24 mouse cellular contexts compared by ENCODE assay signal in genomic region chr6:128404708-128405107, GRCm38 (mm10). TPM values are rescaled to one million over a fixed set of nuclear protein-coding genes. Genes with fewer than 3 reads are reported as not detected.
DNase-seq lines count a peak whose midpoint lies in the region; ATAC-seq and TF ChIP-seq lines count a peak whose summit lies in the region.
"Had no signal": no experiment of that assay in that cellular context is flagged by ENCODE, and none has a peak within 500 bp of the region (broad histone marks: within the 10 kb centered on the region; RNA-seq: fewer than 3 reads in every experiment).

No protein-coding gene starts in this region.

- peak; percentile 11 for DNase-seq in forebrain, embryonic 14.5 days (ENCODE audit: low spot score)
- peak; percentile 9 for DNase-seq in kidney, postnatal 0 days (ENCODE audit: low spot score)
- DNase-seq in kidney, postnatal 36 days = no peak
- no peak for DNase-seq in limb, embryonic 14.5 days (ENCODE audit: low spot score)
- no peak for DNase-seq in thymus, adult 18-20 months
- DNase-seq: adrenal gland, adult 8-10 months; gastrocnemius, postnatal 14 days; heart, postnatal 36 days; kidney, adult 11 months; lung, adult 18-20 months; lung, postnatal 36 days; retina, postnatal 1 day; thymus, postnatal 14 days had no signal

- H3K27ac ChIP-seq in forebrain, embryonic 14.5 days (ENCODE audit: low read depth, low read length) = no peak overlapping the region
- H3K27ac ChIP-seq in forebrain, embryonic 13.5 days = no peak overlapping the region
- no peak overlapping the region for H3K27ac ChIP-seq in kidney, postnatal 0 days
- no peak overlapping the region for H3K27ac ChIP-seq in limb, embryonic 14.5 days (replicated peaks; ENCODE audit: low read depth, low read length)
- H3K27ac ChIP-seq: embryonic facial prominence, embryonic 13.5 days; midbrain, embryonic 10.5 days had no signal

- no peaks in the 10 kb centered on the region for H3K9me3 ChIP-seq in forebrain, embryonic 14.5 days (replicated peaks; ENCODE audit: control insufficient read depth, low read length)
- no peaks in the 10 kb centered on the region for H3K9me3 ChIP-seq in forebrain, embryonic 13.5 days (replicated peaks)
- no peaks in the 10 kb centered on the region for H3K9me3 ChIP-seq in kidney, postnatal 0 days (replicated peaks; ENCODE audit: low read length)
- H3K9me3 ChIP-seq in limb, embryonic 14.5 days (ENCODE audit: control insufficient read depth, low read length) = no peaks in the 10 kb centered on the region
- H3K9me3 ChIP-seq: embryonic facial prominence, embryonic 13.5 days; midbrain, embryonic 10.5 days had no signal

- 57% methylated on average over 5 of the region's 5 CpGs for WGBS in forebrain, embryonic 14.5 days
- 57% methylated on average over 5 of the region's 5 CpGs for WGBS in forebrain, embryonic 13.5 days
- 49% methylated on average over 5 of the region's 5 CpGs for WGBS in kidney, postnatal 0 days
- WGBS in limb, embryonic 14.5 days = 52% methylated on average over 5 of the region's 5 CpGs

- no peaks in the 10 kb centered on the region for H3K27me3 ChIP-seq in forebrain, embryonic 14.5 days (replicated peaks; ENCODE audit: control insufficient read depth, insufficient read depth, low read length)
- H3K27me3 ChIP-seq in forebrain, embryonic 13.5 days = no peaks in the 10 kb centered on the region
- no peaks in the 10 kb centered on the region for H3K27me3 ChIP-seq in kidney, postnatal 0 days (ENCODE audit: insufficient read depth, low read length)
- no peaks in the 10 kb centered on the region for H3K27me3 ChIP-seq in limb, embryonic 14.5 days (ENCODE audit: control insufficient read depth, insufficient read depth, low read length)
- H3K27me3 ChIP-seq: embryonic facial prominence, embryonic 13.5 days had no signal

- H3K4me2 ChIP-seq in forebrain, embryonic 14.5 days (ENCODE audit: low read length) = no peak overlapping the region
- H3K4me2 ChIP-seq in forebrain, embryonic 13.5 days = no peak overlapping the region
- H3K4me2 ChIP-seq in kidney, postnatal 0 days (ENCODE audit: low read length) = no peak overlapping the region
- no peak overlapping the region for H3K4me2 ChIP-seq in limb, embryonic 14.5 days (replicated peaks; ENCODE audit: low read depth, low read length, severe bottlenecking)
- H3K4me2 ChIP-seq: embryonic facial prominence, embryonic 13.5 days; heart, embryonic 11.5 days; liver, embryonic 11.5 days had no signal

- no peaks in the 10 kb centered on the region for H3K4me1 ChIP-seq in forebrain, embryonic 14.5 days (ENCODE audit: control insufficient read depth, insufficient read depth, low read length)
- peaks cover 5% of the 10 kb centered on the region; the same call in 1 of the 2 replicates for H3K4me1 ChIP-seq in forebrain, embryonic 13.5 days
- 0 out of 2 replicates have a peak, but pooled peaks cover 9% of the 10 kb centered on the region for H3K4me1 ChIP-seq in kidney, postnatal 0 days (replicated peaks; ENCODE audit: insufficient read depth, low read length)
- H3K4me1 ChIP-seq in limb, embryonic 14.5 days (ENCODE audit: control insufficient read depth, insufficient read depth, low read length) = no peaks in the 10 kb centered on the region

- no peak overlapping the region for H3K9ac ChIP-seq in forebrain, embryonic 14.5 days (ENCODE audit: low read length)
- no peak overlapping the region for H3K9ac ChIP-seq in forebrain, embryonic 13.5 days
- no peak overlapping the region for H3K9ac ChIP-seq in kidney, postnatal 0 days (ENCODE audit: low read depth, low read length)
- H3K9ac ChIP-seq in limb, embryonic 14.5 days (ENCODE audit: low read depth, low read length, severe bottlenecking) = no peak overlapping the region
- H3K9ac ChIP-seq: embryonic facial prominence, embryonic 13.5 days had no signal

- H3K4me3 ChIP-seq in forebrain, embryonic 14.5 days (ENCODE audit: low read depth, low read length) = no peak overlapping the region
- H3K4me3 ChIP-seq in forebrain, embryonic 13.5 days = no peak overlapping the region
- no peak overlapping the region for H3K4me3 ChIP-seq in kidney, postnatal 0 days (replicated peaks; ENCODE audit: low read depth, low read length)
- no peak overlapping the region for H3K4me3 ChIP-seq in limb, embryonic 14.5 days (replicated peaks; ENCODE audit: low read length)
- H3K4me3 ChIP-seq: embryonic facial prominence, embryonic 13.5 days; midbrain, embryonic 10.5 days had no signal

- no peak for TF ChIP-seq POLR2A in limb, embryonic 14.5 days (IDR thresholded peaks at IDR 0.05; ENCODE audit: borderline replicate concordance, extremely low read depth, insufficient read depth, insufficient read length)

- peaks cover 34% of the 10 kb centered on the region for H3K36me3 ChIP-seq in forebrain, embryonic 14.5 days (ENCODE audit: control insufficient read depth, insufficient read depth, low read length)
- H3K36me3 ChIP-seq in forebrain, embryonic 13.5 days (ENCODE audit: poor library complexity, severe bottlenecking) = peaks cover 40% of the 10 kb centered on the region
- H3K36me3 ChIP-seq in kidney, postnatal 0 days (ENCODE audit: insufficient read depth, low read length) = peaks cover 21% of the 10 kb centered on the region
- peaks cover 33% of the 10 kb centered on the region for H3K36me3 ChIP-seq in limb, embryonic 14.5 days (ENCODE audit: control insufficient read depth, insufficient read depth, low read length)

- ATAC-seq in forebrain, embryonic 14.5 days = no peak
- ATAC-seq in forebrain, embryonic 13.5 days = no peak
- no peak for ATAC-seq in kidney, postnatal 0 days (replicated peaks; ENCODE audit: low FRiP score, low read depth)
- ATAC-seq in common myeloid progenitor, adult 5-6 weeks (replicated peaks; ENCODE audit: low read depth, poor library complexity, severe bottlenecking) = peak; percentile 50
- peak; percentile 33; the same call in 1 of the 2 replicates for ATAC-seq in limb, embryonic 14.5 days (ENCODE audit: low FRiP score, low read depth)

- no peak for TF ChIP-seq CTCF in kidney, postnatal 0 days (IDR thresholded peaks at IDR 0.05; ENCODE audit: low read depth)

RNA-seq across cellular contexts. Expression of gene Nrip2, which starts 5.6 kb away (rescaled TPM):
- 4.7 TPM in 2 replicates for polyA plus RNA-seq in forebrain, embryonic 14.5 days (2014; fragmentation: Nextera tagmentation; extraction: Ambion mirVana)
- 3.8 and 5.2 TPM in 2 replicates for polyA plus RNA-seq in forebrain, embryonic 13.5 days (2015; fragmentation: Nextera tagmentation; extraction: Ambion mirVana)
- 21.2 and 23.5 TPM in 2 replicates for polyA plus RNA-seq in kidney, postnatal 0 days (2015; fragmentation: Nextera tagmentation; extraction: Ambion mirVana)
- under 0.01 TPM in 1 of 2 replicates, not detected in the other for total RNA-seq in common myeloid progenitor, adult 5-6 weeks (2017)
- 5.7 and 6.2 TPM in 2 replicates for polyA plus RNA-seq in limb, embryonic 14.5 days (2012; rRNA removed)
- polyA plus RNA-seq in limb, embryonic 14.5 days (2014; fragmentation: Nextera tagmentation; extraction: Ambion mirVana) = 7.0 and 8.3 TPM in 2 replicates
- total RNA-seq: monocyte, adult 5-6 weeks had no signal

RNA-seq across cellular contexts. Expression of gene Itfg2, which starts 20.0 kb away (rescaled TPM):
- polyA plus RNA-seq in forebrain, embryonic 14.5 days (2014; fragmentation: Nextera tagmentation; extraction: Ambion mirVana) = 28.0 and 32.1 TPM in 2 replicates
- 35.2 and 38.1 TPM in 2 replicates for polyA plus RNA-seq in forebrain, embryonic 13.5 days (2015; fragmentation: Nextera tagmentation; extraction: Ambion mirVana)
- 19.1 and 22.5 TPM in 2 replicates for polyA plus RNA-seq in kidney, postnatal 0 days (2015; fragmentation: Nextera tagmentation; extraction: Ambion mirVana)
- total RNA-seq in common myeloid progenitor, adult 5-6 weeks (2017) = 13.9 and 19.0 TPM in 2 replicates
- 34.5 and 41.5 TPM in 2 replicates for polyA plus RNA-seq in limb, embryonic 14.5 days (2012; rRNA removed)
- 29.0 and 32.1 TPM in 2 replicates for polyA plus RNA-seq in limb, embryonic 14.5 days (2014; fragmentation: Nextera tagmentation; extraction: Ambion mirVana)

RNA-seq across cellular contexts. Expression of gene Gm44596, which starts 29.4 kb away (rescaled TPM):
- not detected in 2 replicates for polyA plus RNA-seq in forebrain, embryonic 14.5 days (2014; fragmentation: Nextera tagmentation; extraction: Ambion mirVana)
- not detected in 2 replicates for polyA plus RNA-seq in forebrain, embryonic 13.5 days (2015; fragmentation: Nextera tagmentation; extraction: Ambion mirVana)
- polyA plus RNA-seq in kidney, postnatal 0 days (2015; fragmentation: Nextera tagmentation; extraction: Ambion mirVana) = not detected in 2 replicates
- total RNA-seq in common myeloid progenitor, adult 5-6 weeks (2017) = not detected in 2 replicates
- polyA plus RNA-seq in limb, embryonic 14.5 days (2012; rRNA removed) = not detected in 2 replicates
- not detected in 2 replicates for polyA plus RNA-seq in limb, embryonic 14.5 days (2014; fragmentation: Nextera tagmentation; extraction: Ambion mirVana)
- total RNA-seq: adrenal gland, adult 8-10 months; gastrocnemius, postnatal 14 days; heart, postnatal 36 days; layer of hippocampus, adult 18-20 months; monocyte, adult 5-6 weeks had no signal
- polyA plus RNA-seq: brain, embryonic 14.5 days; embryonic facial prominence, embryonic 13.5 days; heart, embryonic 11.5 days; kidney, embryonic 16.5 days; liver, embryonic 11.5 days; midbrain, embryonic 10.5 days; neural tube, embryonic 11.5 days had no signal

RNA-seq across cellular contexts. Expression of gene Tex52, which starts 29.5 kb away (rescaled TPM):
- polyA plus RNA-seq in forebrain, embryonic 14.5 days (2014; fragmentation: Nextera tagmentation; extraction: Ambion mirVana) = 0.32 and 0.61 TPM in 2 replicates
- polyA plus RNA-seq in forebrain, embryonic 13.5 days (2015; fragmentation: Nextera tagmentation; extraction: Ambion mirVana) = 1.0 and 1.2 TPM in 2 replicates
- not detected in 2 replicates for polyA plus RNA-seq in kidney, postnatal 0 days (2015; fragmentation: Nextera tagmentation; extraction: Ambion mirVana)
- not detected in 2 replicates for total RNA-seq in common myeloid progenitor, adult 5-6 weeks (2017)
- polyA plus RNA-seq in limb, embryonic 14.5 days (2012; rRNA removed) = 0.77 and 1.1 TPM in 2 replicates
- 0.26 and 0.37 TPM in 2 replicates for polyA plus RNA-seq in limb, embryonic 14.5 days (2014; fragmentation: Nextera tagmentation; extraction: Ambion mirVana)
- total RNA-seq: adrenal gland, adult 8-10 months; gastrocnemius, postnatal 14 days; heart, postnatal 36 days; monocyte, adult 5-6 weeks had no signal
- polyA plus RNA-seq: liver, embryonic 11.5 days had no signal

RNA-seq across cellular contexts. Expression of gene Fkbp4, which starts 33.8 kb away (rescaled TPM):
- 366 and 400 TPM in 2 replicates for polyA plus RNA-seq in forebrain, embryonic 14.5 days (2014; fragmentation: Nextera tagmentation; extraction: Ambion mirVana)
- 454 and 497 TPM in 2 replicates for polyA plus RNA-seq in forebrain, embryonic 13.5 days (2015; fragmentation: Nextera tagmentation; extraction: Ambion mirVana)
- 286 and 317 TPM in 2 replicates for polyA plus RNA-seq in kidney, postnatal 0 days (2015; fragmentation: Nextera tagmentation; extraction: Ambion mirVana)
- total RNA-seq in common myeloid progenitor, adult 5-6 weeks (2017) = 331 and 387 TPM in 2 replicates
- polyA plus RNA-seq in limb, embryonic 14.5 days (2012; rRNA removed) = 187 and 227 TPM in 2 replicates
- polyA plus RNA-seq in limb, embryonic 14.5 days (2014; fragmentation: Nextera tagmentation; extraction: Ambion mirVana) = 297 and 306 TPM in 2 replicates

Comparison
In these comparisons a context has a peak if more than half of its experiments do, and no peak if none do; other contexts are left out.
1. DNase-seq: peak in forebrain, embryonic 14.5 days (single experiment) and kidney, postnatal 0 days (single experiment); none in kidney, postnatal 36 days (0 of 2), limb, embryonic 14.5 days (single experiment) and thymus, adult 18-20 months (0 of 2).
2. ATAC-seq: peak in common myeloid progenitor, adult 5-6 weeks (single experiment) and limb, embryonic 14.5 days (single experiment); none in forebrain, embryonic 14.5 days (single experiment), forebrain, embryonic 13.5 days (single experiment) and kidney, postnatal 0 days (single experiment).